Mouse (Mus musculus) bone marrow macrophage, adult 2 months (primary cell): ENCODE data around the gene Tmem233.

Experiments
- CTCF ChIP-seq: IDR thresholded peaks from 2 replicates; pipeline ENCODE4 v1.5.1; 2012; ENCODE audit warnings: low read depth, mild to moderate bottlenecking, low read length, moderate library complexity
- POLR2A ChIP-seq: IDR thresholded peaks from 2 replicates; pipeline ENCODE4 v1.6.1; 2012; ENCODE audit warnings: mild to moderate bottlenecking, low read depth, low read length, borderline replicate concordance

DNA sequence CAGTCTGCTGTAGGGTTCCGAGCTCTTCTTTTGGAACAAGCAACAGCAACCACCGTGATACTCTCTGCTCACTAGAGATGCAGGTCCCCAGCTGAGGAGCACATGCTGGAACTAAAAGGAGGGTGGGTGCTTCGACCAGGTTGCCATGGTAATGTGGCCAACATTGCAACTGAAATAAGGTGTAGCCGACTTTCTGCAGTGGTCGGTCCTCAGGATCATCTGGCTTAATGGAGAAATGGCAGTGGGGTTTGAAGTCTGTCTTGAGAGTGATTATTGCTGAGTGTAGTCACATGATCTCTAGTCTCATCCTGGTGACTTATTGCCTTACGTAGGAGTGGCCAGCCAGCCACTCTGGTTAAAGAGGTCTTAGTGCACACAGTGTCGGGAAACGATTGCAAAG is 69.2 kb downstream of the Tmem233 start:
- TF ChIP-seq CTCF (no peak), POLR2A (no peak)
